Mouse (Mus musculus): Measurements from ENCODE around the gene Nsmce4a.

The Nsmce4a gene

GRCm38 (mm10) chr7:130577388-130578003 lies 4.6 kb upstream of the Nsmce4a start, which contains the start of gene Tacc2:
Gene Tacc2 (plus strand): TSS chr7:130577438.
- no peak for DNase-seq (ENCODE audit: low spot score in 2 of 2)

GRCm38 (mm10) chr7:130576981-130577380 lies 4.1 kb upstream of the Nsmce4a start:
- DNase-seq (ENCODE audit: low spot score in 2 of 2): no peak

- DNase-seq (ENCODE audit: low spot score in 2 of 2): no peak
Observed at GRCm38 (mm10) chr7:130574211-130574991, 1.5 kb upstream of the Nsmce4a start.

- DNase-seq (ENCODE audit: low spot score in 2 of 2): no peak
Observed at GRCm38 (mm10) chr7:130573746-130574145, 828 bp upstream of the Nsmce4a start.

- no peak for DNase-seq (ENCODE audit: low spot score in 2 of 2)
Observed at GRCm38 (mm10) chr7:130570472-130570871, 2.4 kb downstream of the Nsmce4a start.

- DNase-seq (ENCODE audit: low spot score in 2 of 2): no peak
Observed at GRCm38 (mm10) chr7:130568783-130569436, 4.0 kb downstream of the Nsmce4a start.

GRCm38 (mm10) chr7:130564596-130564995 lies 8.3 kb downstream of the Nsmce4a start:
- no peak for DNase-seq (ENCODE audit: low spot score in 2 of 2)

- no peak for DNase-seq (ENCODE audit: low spot score in 2 of 2)
Observed at GRCm38 (mm10) chr7:130563880-130564279, 9.0 kb downstream of the Nsmce4a start.

- no peak for DNase-seq (ENCODE audit: low spot score in 2 of 2)
Observed at GRCm38 (mm10) chr7:130563276-130563675, 9.6 kb downstream of the Nsmce4a start.

- DNase-seq (ENCODE audit: low spot score in 2 of 2): no peak
Observed at GRCm38 (mm10) chr7:130560933-130561332, 12.0 kb downstream of the Nsmce4a start.

GRCm38 (mm10) chr7:130558592-130558991 lies 14.3 kb downstream of the Nsmce4a start:
- DNase-seq (ENCODE audit: low spot score in 2 of 2): no peak

- DNase-seq (ENCODE audit: low spot score in 2 of 2): no peak
Observed at GRCm38 (mm10) chr7:130555597-130555996, 17.3 kb downstream of the Nsmce4a start.

- no peak for DNase-seq (ENCODE audit: low spot score in 2 of 2)
Observed at GRCm38 (mm10) chr7:130553321-130553720, 19.6 kb downstream of the Nsmce4a start.

- DNase-seq (ENCODE audit: low spot score in 2 of 2): peak in 1 of 2 experiments; percentile 34
Observed at GRCm38 (mm10) chr7:130552780-130553179, 20.1 kb downstream of the Nsmce4a start.

GRCm38 (mm10) chr7:130547635-130548175 lies 25.2 kb downstream of the Nsmce4a start:
- no peak for DNase-seq (ENCODE audit: low spot score in 2 of 2)

- peak; percentile 89 to 92 for DNase-seq (ENCODE audit: low spot score in 2 of 2)
Observed at GRCm38 (mm10) chr7:130546791-130547484, 26.0 kb downstream of the Nsmce4a start.

GRCm38 (mm10) chr7:130546421-130546790 lies 26.5 kb downstream of the Nsmce4a start:
- no peak for DNase-seq (ENCODE audit: low spot score in 2 of 2)

- no peak for DNase-seq (ENCODE audit: low spot score in 2 of 2)
Observed at GRCm38 (mm10) chr7:130545893-130546292, 27.0 kb downstream of the Nsmce4a start.

GRCm38 (mm10) chr7:130545401-130545800 lies 27.5 kb downstream of the Nsmce4a start:
- no peak for DNase-seq (ENCODE audit: low spot score in 2 of 2)

- DNase-seq (ENCODE audit: low spot score in 2 of 2): no peak
Observed at GRCm38 (mm10) chr7:130543181-130543580, 29.7 kb downstream of the Nsmce4a start.

- DNase-seq (ENCODE audit: low spot score in 2 of 2): no peak
Observed at GRCm38 (mm10) chr7:130540176-130540575, 32.7 kb downstream of the Nsmce4a start.

- DNase-seq (ENCODE audit: low spot score in 2 of 2): no peak
Observed at GRCm38 (mm10) chr7:130537068-130537467, 35.9 kb downstream of the Nsmce4a start.
